Mouse (Mus musculus) gastrocnemius, postnatal 10 days (tissue): ENCODE data around the gene Wdr6. TPM values are rescaled to one million over a fixed set of nuclear protein-coding genes. Genes with fewer than 3 reads are reported as not detected.

Experiments
- DNase-seq: peaks from one replicate; pipeline ENCODE4 v3.0.0; 2021; ENCODE audit warnings: mixed read lengths
- microRNA-seq, 2 experiments: library from miRNA; unstranded; fragments of <30 nt; microRNA quantifications; one replicate each; pipeline ENCODE4 v1.2.0; 2021
- total RNA-seq, 2 experiments: library from RNA; stranded (reverse); gene quantifications; 2 replicates each; pipeline ENCODE4 v1.2.3; 2021

Gene Wdr6
- total RNA-seq, 2 experiments from 2014 or later = 12.4 to 17.3 TPM

GRCm38 (mm10) chr9:108523341-108523740 lies 55.2 kb downstream of the Wdr6 start:
- DNase-seq = no peak

Small RNA genes lying within 50 kb of the gene (microRNA-seq; reads per million reads assigned to microRNA genes)
- gene Gm24083 (0 to 0.64 reads per million in 2 experiments), gene Mir191 (0 reads per million in 2 experiments), gene Mir425 (485 to 626 reads per million in 2 experiments)

Other genes with a start within 250 kb of the Wdr6 start
- 100 to 1,000 TPM in 1 of 2 experiments, 10 to 100 TPM in 1; 97.1 to 117 TPM for gene Gpx1, start 239.8 kb downstream of the Wdr6 start, total RNA-seq
- 10 to 100 TPM; 63.4 to 71.6 TPM for gene Usp4, start 230.9 kb downstream of the Wdr6 start, total RNA-seq
- under 1 TPM; 0.59 to 0.72 TPM for gene 1700102P08Rik, start 185.9 kb downstream of the Wdr6 start, total RNA-seq
- gene Ccdc36, start 150.3 kb downstream of the Wdr6 start, total RNA-seq = under 1 TPM; 0.14 TPM
- not detected for gene BC048562, start 142.3 kb downstream of the Wdr6 start, total RNA-seq
- 10 to 100 TPM; 20.9 to 21.2 TPM for gene Ccdc71, start 118.2 kb downstream of the Wdr6 start, total RNA-seq
- gene Klhdc8b, start 117.2 kb downstream of the Wdr6 start, total RNA-seq = 1 to 10 TPM; 8.0 to 8.8 TPM
- gene Lamb2, start 99.0 kb downstream of the Wdr6 start, total RNA-seq = 100 to 1,000 TPM; 156 to 169 TPM
- gene Usp19, start 88.1 kb downstream of the Wdr6 start, total RNA-seq = 100 to 1,000 TPM in 1 of 2 experiments, 10 to 100 TPM in 1; 91.5 to 109 TPM
- 10 to 100 TPM; 77.2 to 78.3 TPM for gene Qars, start 71.0 kb downstream of the Wdr6 start, total RNA-seq
- gene Qrich1, start 61.9 kb downstream of the Wdr6 start, total RNA-seq = 10 to 100 TPM; 67.6 to 81.9 TPM
- gene Impdh2, start 18.5 kb downstream of the Wdr6 start, total RNA-seq = 10 to 100 TPM; 57.2 to 76.4 TPM
- gene Ndufaf3, start 11.3 kb downstream of the Wdr6 start, total RNA-seq = 10 to 100 TPM; 35.3 to 35.4 TPM
- gene Dalrd3, start 8.9 kb downstream of the Wdr6 start, total RNA-seq = 10 to 100 TPM in 1 of 2 experiments, 1 to 10 TPM in 1; 6.6 to 11.5 TPM
- gene P4htm, start 18.9 kb upstream of the Wdr6 start, total RNA-seq = 1 to 10 TPM; 4.8 to 6.6 TPM
- 10 to 100 TPM; 62.5 to 67.0 TPM for gene Arih2, start 70.6 kb upstream of the Wdr6 start, total RNA-seq
- 10 to 100 TPM; 63.7 to 69.4 TPM for gene Slc25a20, start 83.3 kb upstream of the Wdr6 start, total RNA-seq
- 100 to 1,000 TPM; 113 TPM for gene Prkar2a, start 110.6 kb upstream of the Wdr6 start, total RNA-seq
- gene Ip6k2, start 205.1 kb upstream of the Wdr6 start, total RNA-seq = 10 to 100 TPM; 30.6 to 39.6 TPM
- gene Nckipsd, start 229.6 kb upstream of the Wdr6 start, total RNA-seq = 1 to 10 TPM; 5.3 to 6.3 TPM
- under 1 TPM; 0.14 to 0.54 TPM for gene Celsr3, start 247.6 kb upstream of the Wdr6 start, total RNA-seq